Mouse (Mus musculus): ENCODE data around the gene Prrc2b.
A peak's percentile ranks its signal among the peaks of the same experiment; 100 is the strongest.

Gene Prrc2b

GRCm38 (mm10) chr2:32150924-32151659, at the start of gene Prrc2b:
TSS of gene Prrc2b (plus strand) at chr2:32151082.
- peak; percentile 58 for DNase-seq (ENCODE audit: low spot score)

GRCm38 (mm10) chr2:32102944-32103343, 47.9 kb upstream of the Prrc2b start:
- no peak for DNase-seq (ENCODE audit: low spot score)

DNA sequence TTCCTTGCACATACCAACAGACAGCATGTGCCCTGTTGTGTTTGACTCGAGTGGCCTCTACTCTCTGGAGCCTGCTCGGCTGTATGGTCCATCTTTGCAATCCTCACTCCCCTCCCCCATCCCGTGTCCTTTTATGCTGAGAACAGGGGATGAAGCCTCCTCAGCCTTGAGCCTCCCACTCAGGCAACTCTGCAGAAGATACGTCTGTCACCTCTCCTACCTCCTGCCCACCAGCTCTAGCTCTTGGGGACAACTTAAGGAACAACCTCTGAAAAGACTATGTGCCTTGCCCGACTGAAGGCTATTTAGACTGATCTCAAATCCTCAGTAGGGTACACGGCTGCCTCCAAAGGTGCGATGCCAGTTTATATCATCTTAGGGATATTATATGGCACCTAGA, 47.3 kb upstream of the Prrc2b start:
- DNase-seq (ENCODE audit: low spot score), result no peak

DNA sequence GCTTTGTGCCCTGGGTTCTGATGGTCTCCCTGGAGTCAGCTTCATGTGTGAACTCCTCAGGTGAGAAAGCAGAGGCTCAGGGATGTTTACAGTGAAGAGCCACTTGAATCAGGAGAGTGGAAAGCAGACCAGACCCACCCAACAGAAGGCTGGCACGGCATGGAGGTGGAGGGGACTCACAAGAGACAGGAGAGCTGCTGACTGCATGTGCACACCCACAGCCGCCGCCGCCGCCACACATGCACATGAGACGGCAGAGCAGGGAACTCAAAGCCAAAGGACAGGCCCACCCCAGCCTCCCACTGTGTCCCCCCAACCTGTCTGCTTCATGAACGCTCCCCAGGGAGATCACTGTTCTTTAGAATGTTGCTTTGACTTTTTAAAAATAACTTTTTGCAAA, 46.8 kb upstream of the Prrc2b start:
- DNase-seq (ENCODE audit: low spot score), result no peak

DNA sequence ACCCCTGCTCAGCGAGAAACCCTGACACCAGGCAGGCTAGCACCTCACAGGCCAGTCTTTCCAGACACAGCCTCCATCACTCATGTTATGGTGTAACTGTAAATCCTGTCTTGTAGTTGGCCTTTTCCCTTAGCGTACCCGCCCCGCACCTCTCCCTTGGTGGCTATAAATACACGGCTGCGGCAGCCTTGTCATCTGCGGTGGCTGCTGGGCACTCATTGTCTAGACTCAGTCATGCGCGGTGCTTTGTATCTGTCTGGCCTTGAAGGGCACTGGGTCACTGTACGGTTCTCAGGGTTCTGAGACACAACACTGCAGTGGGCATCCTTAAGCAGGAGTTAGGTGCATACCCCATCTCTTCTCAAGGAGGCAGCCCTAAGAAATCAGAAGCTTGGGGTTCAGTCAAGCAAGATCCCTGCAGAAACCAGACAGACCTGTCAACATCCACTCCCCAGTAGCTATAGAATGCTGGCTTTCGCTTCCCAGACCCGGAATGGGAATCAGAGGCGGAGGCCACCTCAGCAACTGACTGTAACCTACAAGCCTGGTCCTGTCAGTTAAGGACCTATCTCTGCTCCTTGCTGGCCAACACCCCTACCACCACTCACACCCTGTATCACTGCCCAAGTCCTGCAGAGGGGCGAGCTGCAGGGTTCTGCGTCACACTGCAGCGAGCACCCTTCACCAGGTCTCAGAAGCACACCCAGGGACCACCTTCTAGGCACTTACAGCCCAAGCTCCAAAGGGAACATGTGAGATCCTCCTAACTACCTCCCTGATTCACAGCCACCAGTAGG, 45.6 kb upstream of the Prrc2b start:
- no peak for DNase-seq (ENCODE audit: low spot score)

DNA sequence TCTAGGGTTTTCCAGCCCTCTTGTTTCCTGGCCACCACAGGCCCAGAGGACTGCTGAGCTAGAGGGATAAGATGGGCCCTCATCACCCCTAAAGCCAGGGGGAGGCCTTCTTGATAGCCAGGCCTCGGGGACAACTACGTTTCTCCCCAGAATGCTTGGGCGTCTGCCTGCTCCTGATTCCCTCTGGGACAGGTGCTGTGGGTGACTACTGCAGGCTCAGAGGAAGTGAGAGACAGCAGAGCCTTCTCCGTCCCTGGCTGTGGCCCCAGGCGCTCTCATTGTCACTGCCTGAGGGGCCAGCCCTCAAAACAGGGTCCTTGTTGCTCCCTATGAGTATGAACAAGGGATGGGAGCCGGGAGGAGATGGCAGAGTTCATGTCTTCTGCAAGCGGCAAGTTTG, 45.0 kb upstream of the Prrc2b start:
- DNase-seq (ENCODE audit: low spot score), result no peak

DNA sequence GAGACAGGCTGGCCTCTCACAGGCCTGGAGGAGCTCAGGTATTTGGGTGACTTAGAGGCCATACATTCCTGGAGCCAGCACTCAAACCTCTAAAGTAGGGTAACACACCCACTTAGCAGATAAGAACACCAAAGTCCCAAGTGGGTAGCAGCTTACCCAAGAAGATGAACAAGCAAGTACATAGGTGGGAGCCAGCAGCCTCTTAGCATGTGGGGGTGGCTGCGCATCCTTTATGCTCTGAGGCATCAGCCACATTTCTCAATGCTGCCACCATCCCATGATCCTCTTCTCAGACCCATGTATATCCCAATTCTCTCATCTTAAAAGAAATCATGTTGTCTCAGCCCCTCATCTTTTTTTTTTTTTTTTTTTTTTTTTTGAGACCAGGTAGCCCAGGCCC, 39.6 kb upstream of the Prrc2b start:
- DNase-seq (ENCODE audit: low spot score), result no peak

- no peak for DNase-seq (ENCODE audit: low spot score)
Measured at GRCm38 (mm10) chr2:32112548-32112947, 38.3 kb upstream of the Prrc2b start.

GRCm38 (mm10) chr2:32115851-32116268, 35.0 kb upstream of the Prrc2b start:
- DNase-seq (ENCODE audit: low spot score), result no peak

- DNase-seq (ENCODE audit: low spot score), result no peak
Measured at GRCm38 (mm10) chr2:32119802-32120750, 30.8 kb upstream of the Prrc2b start.

DNA sequence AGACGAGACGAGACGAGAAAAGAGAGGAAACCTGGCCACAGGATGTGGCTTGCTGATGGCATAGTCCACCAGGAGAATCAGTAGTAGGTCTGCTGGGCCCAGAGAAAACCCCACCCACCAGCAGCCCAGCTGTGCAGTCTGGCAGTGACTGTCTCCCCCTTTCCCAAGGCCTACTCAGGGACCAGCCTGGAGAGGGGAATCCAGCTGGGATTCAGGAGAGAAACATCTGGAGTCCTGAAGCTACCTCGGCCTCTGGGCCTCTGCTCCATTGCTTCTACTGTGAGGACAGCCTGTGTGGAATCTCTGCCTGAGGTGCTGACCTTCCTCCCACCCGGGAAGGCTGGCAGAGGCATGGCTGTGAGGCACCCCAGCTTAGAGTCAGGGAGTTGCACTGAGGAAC, 29.7 kb upstream of the Prrc2b start:
- DNase-seq (ENCODE audit: low spot score), result no peak

DNA sequence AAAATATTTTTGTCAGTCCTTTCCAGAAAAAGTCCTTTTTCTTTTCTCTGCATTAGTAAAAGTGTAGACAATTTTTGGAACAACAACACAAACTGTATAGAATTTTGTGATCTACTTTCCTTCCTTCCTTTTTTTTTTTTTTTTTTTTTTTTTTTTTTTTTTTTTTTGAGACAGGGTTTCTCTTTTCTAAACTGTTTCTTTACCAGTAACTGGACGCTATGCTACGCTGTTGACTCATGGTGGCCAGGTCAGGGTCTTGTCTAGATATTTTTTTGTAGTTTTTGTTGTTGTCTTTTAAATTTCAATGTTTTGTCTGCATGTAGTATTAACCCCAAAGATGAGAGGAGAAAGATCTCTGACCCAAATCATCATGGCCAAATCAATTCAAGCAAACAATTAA, 29.1 kb upstream of the Prrc2b start:
- no peak for DNase-seq (ENCODE audit: low spot score)

DNA sequence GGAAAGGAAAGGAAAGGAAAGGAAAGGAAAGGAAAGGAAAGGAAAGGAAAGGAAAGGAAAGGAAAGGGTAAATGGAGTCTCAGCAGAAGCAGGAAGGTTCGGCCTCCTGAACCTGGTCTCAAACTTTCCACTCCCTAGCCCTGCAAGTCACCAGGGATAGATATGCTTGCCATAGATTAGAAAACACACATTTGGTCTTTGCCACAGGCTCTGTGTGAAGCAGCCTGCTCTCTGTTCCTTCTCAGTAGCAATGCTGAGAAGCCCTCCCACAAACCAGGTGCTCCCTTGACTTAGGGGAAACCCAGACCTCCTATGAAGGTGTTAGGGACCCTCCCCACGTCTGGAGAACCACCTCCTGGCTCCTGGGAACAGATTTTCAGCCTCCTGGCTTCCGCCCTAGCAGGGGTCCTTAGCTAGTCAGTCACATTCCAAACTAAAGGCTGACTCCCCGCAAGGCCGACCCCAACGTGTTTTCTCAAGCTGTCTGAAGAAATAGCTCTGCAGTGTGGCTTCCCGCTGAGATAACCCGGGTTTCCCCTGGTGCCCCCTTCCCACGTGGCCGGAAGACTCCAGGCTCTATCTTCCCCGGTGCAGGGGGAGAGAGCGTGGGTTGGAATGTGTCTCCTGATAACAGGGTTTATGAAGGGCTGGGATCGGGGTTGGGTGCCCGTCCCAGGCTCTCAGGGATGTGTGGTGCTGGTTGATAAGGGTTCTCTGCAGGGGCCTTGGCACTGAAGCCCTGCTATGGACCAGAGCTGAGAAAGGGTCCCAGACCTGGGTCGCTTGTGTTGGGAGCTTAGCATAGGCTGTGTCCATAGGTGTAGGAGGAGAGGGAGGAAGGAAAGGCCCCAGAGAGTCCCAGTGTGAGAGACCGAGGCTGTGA, 23.0 kb upstream of the Prrc2b start:
- peak; percentile 63 for DNase-seq (ENCODE audit: low spot score)

DNA sequence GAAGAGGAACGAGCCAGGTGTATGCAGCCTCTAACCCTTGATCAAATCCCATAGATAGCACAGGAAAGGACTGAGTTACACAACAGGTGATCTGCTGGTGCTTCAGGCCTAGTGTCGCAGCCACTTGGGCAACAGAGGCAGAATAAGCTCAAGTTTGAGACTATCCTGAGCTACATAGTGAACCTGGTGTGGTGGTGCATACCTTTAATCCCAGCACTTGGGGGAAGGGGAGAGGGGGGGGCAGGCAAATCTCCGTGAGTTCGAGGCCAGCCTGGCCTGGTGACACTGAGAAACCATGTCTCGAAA, 22.4 kb upstream of the Prrc2b start:
- DNase-seq (ENCODE audit: low spot score), result no peak

DNA sequence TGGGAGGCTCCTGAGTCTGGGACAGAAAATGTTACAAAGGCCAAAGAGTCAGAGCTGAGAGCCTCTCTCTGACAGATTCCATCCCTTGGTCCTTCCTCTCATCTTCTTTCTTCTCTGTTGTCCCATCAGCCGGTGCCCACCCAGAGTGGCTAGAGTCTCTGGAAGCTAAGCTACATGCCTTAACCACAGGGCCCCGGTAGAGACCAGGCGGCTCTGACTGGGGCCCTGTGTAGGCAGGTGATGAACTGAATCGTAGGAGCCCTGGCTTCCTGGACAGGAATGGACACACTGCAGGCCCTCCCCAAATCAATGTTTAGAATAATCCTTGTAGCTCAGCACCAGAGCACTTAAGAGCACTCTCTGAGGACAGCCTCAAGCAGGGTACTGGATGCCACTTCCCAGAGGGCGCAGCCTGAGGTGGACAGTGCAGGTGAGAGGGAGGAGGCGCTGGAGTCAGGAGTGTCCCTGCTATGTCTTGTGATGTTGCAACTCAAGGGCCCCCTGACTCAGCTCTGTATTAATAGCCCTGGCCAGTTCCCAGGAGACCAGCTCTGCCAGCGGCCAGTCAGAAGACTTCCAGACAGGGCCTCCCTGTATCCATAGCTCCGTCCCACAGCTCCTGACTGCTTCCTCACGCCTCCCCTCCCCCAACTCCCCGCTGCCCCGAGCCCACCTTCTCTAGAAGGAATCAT, 21.4 kb upstream of the Prrc2b start:
- no peak for DNase-seq (ENCODE audit: low spot score)

DNA sequence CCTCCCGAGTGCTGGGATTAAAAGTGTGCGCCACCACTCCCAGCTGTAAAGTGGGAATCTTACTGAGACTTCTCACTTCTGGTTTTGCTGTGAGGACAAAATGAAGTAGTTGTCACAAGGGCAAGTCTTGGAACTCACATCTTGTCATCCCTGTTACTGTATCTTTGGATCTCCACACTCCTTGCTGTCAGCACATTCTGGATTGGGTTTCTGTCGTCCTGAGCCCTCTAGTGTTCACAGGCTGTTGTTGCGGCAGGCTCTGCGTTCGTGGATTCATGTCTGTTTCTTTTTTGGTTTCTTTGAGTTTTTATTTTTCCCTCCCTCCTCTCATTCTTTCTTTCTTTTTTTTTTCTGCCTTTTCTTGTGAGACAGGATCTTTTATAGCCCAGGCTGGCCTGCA, 20.4 kb upstream of the Prrc2b start:
- DNase-seq (ENCODE audit: low spot score), result peak; percentile 40

GRCm38 (mm10) chr2:32131205-32131834, 19.6 kb upstream of the Prrc2b start:
- peak; percentile 33 for DNase-seq (ENCODE audit: low spot score)

- DNase-seq (ENCODE audit: low spot score), result no peak
Measured at GRCm38 (mm10) chr2:32131866-32132566, 18.9 kb upstream of the Prrc2b start.

- DNase-seq (ENCODE audit: low spot score), result peak; percentile 56
Measured at GRCm38 (mm10) chr2:32132567-32132992, 18.3 kb upstream of the Prrc2b start.

- DNase-seq (ENCODE audit: low spot score), result peak; percentile 62
Measured at GRCm38 (mm10) chr2:32134039-32134438, 16.8 kb upstream of the Prrc2b start.
